Mouse (Mus musculus) embryo, embryonic 10.5 days (tissue): ENCODE results near the gene Stmn3.
A peak's percentile ranks its signal among the peaks of the same experiment; 100 is the strongest.

Experiments used
- DNase-seq: peaks from one replicate; pipeline ENCODE4 v3.0.0-alpha.2; 2015; ENCODE audit warnings: low spot score

Gene Stmn3

DNA sequence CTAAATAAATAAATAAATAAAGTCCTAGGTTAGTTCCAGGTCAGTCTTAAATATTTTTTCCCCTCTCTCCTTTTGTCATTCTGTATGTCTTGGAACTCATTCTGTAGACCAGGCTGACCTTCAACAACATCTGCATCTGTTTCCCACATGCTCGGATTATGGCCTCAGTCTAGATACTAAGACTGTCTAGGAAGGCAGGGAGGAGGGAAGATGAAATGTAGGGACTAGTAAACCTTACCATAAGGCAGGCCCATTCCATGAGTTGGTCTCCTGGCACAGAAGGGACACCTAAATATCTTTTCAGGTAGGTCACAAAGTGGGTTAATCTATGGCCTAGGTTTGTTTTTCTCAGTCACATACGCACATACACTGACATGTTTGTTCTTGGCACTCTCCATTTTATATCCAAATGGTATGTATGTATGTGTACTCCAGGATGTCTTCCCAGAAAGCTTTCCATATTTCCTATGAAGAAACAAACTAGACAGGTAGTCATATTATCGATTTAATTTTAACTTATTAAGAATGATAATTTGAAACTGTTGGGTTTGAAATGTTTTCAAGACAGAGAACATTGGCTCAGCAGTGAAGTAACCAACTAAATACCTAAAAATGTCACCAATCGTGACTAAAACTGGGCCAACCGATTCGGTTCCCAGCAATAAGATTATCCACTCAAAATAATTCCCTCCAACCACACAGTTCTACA is 27.5 kb downstream of the Stmn3 start:
- DNase-seq = peak; percentile 9

DNA sequence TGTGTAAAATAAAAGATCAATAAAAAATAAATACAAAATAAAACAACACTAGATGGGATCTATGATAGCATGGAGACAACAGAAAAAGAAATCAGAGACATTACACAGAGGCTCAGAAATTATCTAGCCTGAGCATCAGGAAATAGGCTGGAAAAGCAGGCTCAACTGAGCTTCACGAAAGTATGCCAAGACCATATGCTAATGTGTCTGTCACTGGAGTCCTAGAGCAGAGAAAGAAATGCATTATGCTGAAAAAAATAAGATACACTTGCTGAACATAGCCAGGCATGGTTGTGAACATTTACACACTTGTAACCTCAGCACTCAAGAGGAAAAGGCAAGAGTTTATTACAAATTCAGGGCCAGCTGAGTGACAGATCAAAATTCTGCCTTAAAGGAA is 34.3 kb downstream of the Stmn3 start:
- no peak for DNase-seq

DNA sequence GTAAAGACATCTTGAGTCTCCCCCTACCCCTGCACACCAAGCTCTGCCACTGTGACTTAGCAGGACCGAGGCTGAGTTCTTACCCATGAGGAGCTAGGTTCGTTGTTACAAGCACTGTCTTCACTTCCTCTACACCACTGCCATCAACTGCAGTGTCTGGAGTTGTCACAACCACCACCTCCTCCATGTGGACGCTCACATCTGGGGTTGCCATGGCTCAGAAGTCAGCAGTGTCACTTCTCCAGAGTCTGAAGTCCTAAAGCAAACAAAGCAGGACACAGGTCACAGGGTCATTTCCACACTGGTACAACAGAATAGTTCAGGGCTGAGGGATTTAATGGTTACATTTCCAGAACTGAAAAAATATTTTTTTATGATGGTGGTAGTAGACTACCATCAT is 36.4 kb downstream of the Stmn3 start:
- no peak for DNase-seq

DNA sequence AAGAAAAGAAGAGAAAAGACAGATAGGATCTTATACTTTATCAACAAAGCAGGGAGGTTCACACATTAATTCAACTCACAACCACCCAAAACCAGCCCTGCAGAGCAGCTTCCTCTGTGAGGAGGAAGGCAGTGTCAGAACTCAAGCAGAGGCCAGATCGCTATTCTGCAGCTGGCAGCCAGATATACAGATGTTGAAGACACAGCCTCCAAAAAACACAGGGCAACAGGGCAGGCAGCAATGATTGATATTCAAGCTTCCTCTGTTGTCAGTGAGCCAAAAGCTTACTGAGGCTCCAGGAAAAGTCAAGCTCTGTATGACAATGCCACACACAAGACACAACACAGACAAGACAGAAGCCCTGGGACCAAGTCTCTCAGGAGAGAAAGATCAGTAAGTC is 37.5 kb downstream of the Stmn3 start:
- DNase-seq = no peak

DNA sequence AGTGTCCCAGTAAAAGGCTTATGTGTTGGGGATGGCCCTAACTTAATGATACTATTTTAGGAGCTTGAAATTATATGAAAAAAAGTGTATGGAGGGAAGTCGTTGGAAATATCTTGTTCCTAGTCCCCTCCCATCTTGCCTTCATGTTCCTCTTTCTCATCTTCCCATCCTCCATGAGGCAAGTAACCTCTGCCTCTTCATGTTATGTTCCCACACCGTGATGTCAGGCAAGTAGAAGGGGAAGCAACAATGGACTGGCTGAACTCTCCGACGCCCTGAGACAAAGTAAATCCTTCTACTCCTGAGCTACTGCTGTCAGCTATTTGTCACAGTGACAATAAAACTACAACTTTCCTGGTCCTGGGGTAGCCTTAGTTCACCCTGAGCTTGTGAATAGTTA is 39.7 kb downstream of the Stmn3 start:
- no peak for DNase-seq

DNA sequence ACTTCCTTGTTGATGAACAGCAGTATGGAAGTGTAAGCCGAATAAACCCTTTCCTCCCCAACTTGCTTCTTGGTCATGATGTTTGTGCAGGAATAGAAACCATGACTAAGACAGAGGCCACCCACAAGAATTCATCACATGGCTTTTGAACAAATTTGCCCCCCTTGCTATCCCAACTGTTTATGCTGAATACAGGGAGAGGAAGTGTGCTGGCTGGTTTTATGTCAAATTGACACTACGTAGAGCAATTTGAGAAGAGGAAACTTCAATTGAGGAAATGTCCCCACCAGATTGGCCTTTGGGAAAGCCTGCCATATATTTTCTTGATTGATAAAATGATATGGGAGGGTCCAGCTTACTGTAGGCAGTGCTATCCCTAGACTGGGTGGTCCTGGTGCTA is 40.5 kb downstream of the Stmn3 start:
- DNase-seq = no peak

DNA sequence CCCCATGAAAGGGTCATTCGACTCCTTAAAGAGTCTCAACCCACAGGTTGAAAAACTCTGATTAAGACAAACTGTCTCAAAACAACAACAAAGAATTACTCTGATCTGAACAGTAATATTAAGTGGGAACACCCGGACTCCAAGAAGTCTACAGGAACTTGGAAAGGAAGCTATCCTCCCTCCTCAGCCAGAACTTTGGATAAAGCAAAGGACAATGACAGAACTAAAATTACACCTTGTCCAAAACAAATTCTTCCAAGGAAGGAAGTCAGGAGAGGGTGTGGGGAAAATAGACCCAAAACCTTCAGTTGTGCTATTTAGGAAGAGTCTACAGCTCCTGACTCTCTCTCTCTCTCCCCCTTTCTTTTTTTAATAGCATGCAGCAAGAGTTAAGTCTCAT is 42.2 kb downstream of the Stmn3 start:
- DNase-seq = no peak

DNA sequence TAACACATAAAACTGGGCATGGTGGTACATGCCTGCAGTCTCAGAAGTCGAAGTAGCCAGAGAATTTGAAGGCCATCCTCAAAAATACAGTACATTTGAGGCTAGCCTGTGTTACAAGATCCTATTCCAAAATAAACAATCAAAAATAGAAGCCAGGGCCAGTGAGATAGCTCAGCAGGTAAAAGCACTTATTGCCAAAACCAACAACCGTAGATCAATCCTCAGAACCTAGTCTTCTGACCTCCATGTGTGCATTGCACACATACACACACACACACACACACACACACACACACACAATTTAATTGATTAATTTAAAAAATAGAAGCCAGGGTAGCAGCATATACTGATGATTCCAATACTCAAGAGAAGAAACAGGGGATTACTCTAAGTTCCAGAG is 47.5 kb downstream of the Stmn3 start:
- no peak for DNase-seq
